Mouse (Mus musculus): Measurements from ENCODE around the gene Tcf12. TPM values are rescaled to one million over a fixed set of nuclear protein-coding genes. Genes with fewer than 3 reads are reported as not detected.

The Tcf12 gene
- total and polyA plus RNA-seq, 2 experiments from 2014 or later, result 32.4 to 71.5 TPM

GRCm38 (mm10) chr9:71951341-71951740 is 160.3 kb downstream of the Tcf12 start:
- no peak overlapping the region for H3K9ac ChIP-seq
- DNase-seq (no peak), ATAC-seq (no peak)
- WGBS, result 77% methylated on average over 4 of the region's 4 CpGs
- no peaks in the 10 kb centered on the region for H3K36me3 ChIP-seq (ENCODE audit: insufficient read depth)
- TF ChIP-seq CTCF (IDR thresholded peaks at IDR 0.05; ENCODE audit: low read depth), result no peak
- H3K4me3 ChIP-seq (ENCODE audit: low read depth, low read length), result no peak overlapping the region
- H3K4me1 ChIP-seq (ENCODE audit: insufficient read depth), result 0 out of 2 replicates have a peak, but pooled peaks cover 4% of the 10 kb centered on the region
- H3K4me2 ChIP-seq (ENCODE audit: low read depth), result no peak overlapping the region
- no peaks in the 10 kb centered on the region for H3K27me3 ChIP-seq (ENCODE audit: insufficient read depth, low read length)
- no peaks in the 10 kb centered on the region for H3K9me3 ChIP-seq (ENCODE audit: low read length)
- no peak overlapping the region for H3K27ac ChIP-seq (ENCODE audit: low read depth, low read length)

DNA sequence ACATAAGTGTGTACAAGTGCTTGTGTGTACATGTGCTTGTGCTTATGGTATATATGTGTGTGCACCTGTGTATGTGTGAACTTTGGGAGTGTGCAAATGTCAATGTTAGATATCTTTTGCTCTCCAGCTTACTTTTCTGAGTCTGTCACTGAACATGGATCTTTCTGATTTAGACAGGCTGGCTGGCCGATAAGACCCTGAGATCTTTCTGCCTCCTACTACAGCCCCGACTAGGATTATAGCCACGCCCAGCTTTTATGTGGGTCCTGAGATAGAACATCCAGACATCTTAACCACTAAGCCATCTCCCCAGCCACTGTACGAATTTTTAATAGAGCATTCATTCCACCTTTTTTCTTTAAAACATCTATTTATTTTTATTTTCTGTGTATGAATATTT is 166.9 kb downstream of the Tcf12 start:
- no peak overlapping the region for H3K4me2 ChIP-seq (ENCODE audit: low read depth)
- no peak for ATAC-seq
- no peaks in the 10 kb centered on the region for H3K36me3 ChIP-seq (ENCODE audit: insufficient read depth)
- no peak for TF ChIP-seq CTCF (IDR thresholded peaks at IDR 0.05; ENCODE audit: low read depth)
- no peak overlapping the region for H3K4me3 ChIP-seq (ENCODE audit: low read depth, low read length)
- H3K27me3 ChIP-seq (ENCODE audit: insufficient read depth, low read length), result no peaks in the 10 kb centered on the region
- H3K9me3 ChIP-seq (ENCODE audit: low read length), result no peaks in the 10 kb centered on the region
- no peak for DNase-seq
- H3K9ac ChIP-seq, result no peak overlapping the region
- WGBS, result 92% methylated on average over 4 of the region's 4 CpGs
- H3K4me1 ChIP-seq (ENCODE audit: insufficient read depth), result no peaks in the 10 kb centered on the region
- no peak overlapping the region for H3K27ac ChIP-seq (ENCODE audit: low read depth, low read length)

- Histone ChIP-seq H3K4me2 (ENCODE audit: low read depth) (no peak overlapping the region), H3K4me1 (ENCODE audit: insufficient read depth) (no peaks in the 10 kb centered on the region), H3K9me3 (ENCODE audit: low read length) (no peaks in the 10 kb centered on the region), H3K27me3 (ENCODE audit: insufficient read depth, low read length) (no peaks in the 10 kb centered on the region), H3K27ac (ENCODE audit: low read depth, low read length) (no peak overlapping the region), H3K9ac (no peak overlapping the region), H3K36me3 (ENCODE audit: insufficient read depth) (no peaks in the 10 kb centered on the region), H3K4me3 (ENCODE audit: low read depth, low read length) (no peak overlapping the region)
- TF ChIP-seq CTCF (IDR thresholded peaks at IDR 0.05; ENCODE audit: low read depth), result no peak
- ATAC-seq (no peak), DNase-seq (no peak)
Observed at GRCm38 (mm10) chr9:71942424-71942823, 169.2 kb downstream of the Tcf12 start.

- Histone ChIP-seq H3K36me3 (ENCODE audit: insufficient read depth) (no peaks in the 10 kb centered on the region), H3K9ac (no peak overlapping the region), H3K27me3 (ENCODE audit: insufficient read depth, low read length) (no peaks in the 10 kb centered on the region), H3K4me2 (ENCODE audit: low read depth) (no peak overlapping the region), H3K4me3 (ENCODE audit: low read depth, low read length) (no peak overlapping the region), H3K9me3 (ENCODE audit: low read length) (no peaks in the 10 kb centered on the region), H3K27ac (ENCODE audit: low read depth, low read length) (no peak overlapping the region), H3K4me1 (ENCODE audit: insufficient read depth) (no peaks in the 10 kb centered on the region)
- DNase-seq (no peak), ATAC-seq (no peak)
- no peak for TF ChIP-seq CTCF (IDR thresholded peaks at IDR 0.05; ENCODE audit: low read depth)
Observed at GRCm38 (mm10) chr9:71940016-71940415, 171.7 kb downstream of the Tcf12 start.

- Histone ChIP-seq H3K4me3 (ENCODE audit: low read depth, low read length) (no peak overlapping the region), H3K9ac (no peak overlapping the region), H3K27ac (ENCODE audit: low read depth, low read length) (no peak overlapping the region), H3K4me2 (ENCODE audit: low read depth) (no peak overlapping the region), H3K36me3 (ENCODE audit: insufficient read depth) (no peaks in the 10 kb centered on the region), H3K27me3 (ENCODE audit: insufficient read depth, low read length) (no peaks in the 10 kb centered on the region), H3K4me1 (ENCODE audit: insufficient read depth) (no peaks in the 10 kb centered on the region), H3K9me3 (ENCODE audit: low read length) (no peaks in the 10 kb centered on the region)
- ATAC-seq (no peak), DNase-seq (no peak)
- WGBS, result 59% methylated on average over 1 of the region's 1 CpGs
- no peak for TF ChIP-seq CTCF (IDR thresholded peaks at IDR 0.05; ENCODE audit: low read depth)
Observed at GRCm38 (mm10) chr9:71936199-71936598, 175.5 kb downstream of the Tcf12 start.

GRCm38 (mm10) chr9:71934833-71935232 is 176.8 kb downstream of the Tcf12 start:
- ATAC-seq (no peak), DNase-seq (no peak)
- Histone ChIP-seq H3K4me2 (ENCODE audit: low read depth) (no peak overlapping the region), H3K27ac (ENCODE audit: low read depth, low read length) (no peak overlapping the region), H3K27me3 (ENCODE audit: insufficient read depth, low read length) (no peaks in the 10 kb centered on the region), H3K4me3 (ENCODE audit: low read depth, low read length) (no peak overlapping the region), H3K4me1 (ENCODE audit: insufficient read depth) (no peaks in the 10 kb centered on the region), H3K36me3 (ENCODE audit: insufficient read depth) (no peaks in the 10 kb centered on the region), H3K9me3 (ENCODE audit: low read length) (no peaks in the 10 kb centered on the region), H3K9ac (no peak overlapping the region)
- WGBS, result 88% methylated on average over 3 of the region's 3 CpGs
- no peak for TF ChIP-seq CTCF (IDR thresholded peaks at IDR 0.05; ENCODE audit: low read depth)

- no peak for ATAC-seq
Observed at GRCm38 (mm10) chr9:71931965-71932364, 179.7 kb downstream of the Tcf12 start.

GRCm38 (mm10) chr9:71931358-71931715 is 180.3 kb downstream of the Tcf12 start:
- no peak for TF ChIP-seq CTCF (IDR thresholded peaks at IDR 0.05; ENCODE audit: low read depth)
- H3K9ac ChIP-seq, result no peak overlapping the region
- H3K4me2 ChIP-seq (ENCODE audit: low read depth), result no peak overlapping the region
- no peak overlapping the region for H3K27ac ChIP-seq (ENCODE audit: low read depth, low read length)
- ATAC-seq, result no peak
- H3K4me1 ChIP-seq (ENCODE audit: insufficient read depth), result no peaks in the 10 kb centered on the region
- no peaks in the 10 kb centered on the region for H3K27me3 ChIP-seq (ENCODE audit: insufficient read depth, low read length)
- no peaks in the 10 kb centered on the region for H3K36me3 ChIP-seq (ENCODE audit: insufficient read depth)
- H3K4me3 ChIP-seq (ENCODE audit: low read depth, low read length), result no peak overlapping the region
- 14% methylated on average over 8 of the region's 8 CpGs for WGBS
- no peaks in the 10 kb centered on the region for H3K9me3 ChIP-seq (ENCODE audit: low read length)
- no peak for DNase-seq

More at GRCm38 (mm10) chr9:71931965-71932364, 179.7 kb downstream of the Tcf12 start:
- H3K27ac ChIP-seq (ENCODE audit: low read depth, low read length), result no peak overlapping the region
- DNase-seq, result no peak
- H3K4me3 ChIP-seq (ENCODE audit: low read depth, low read length), result no peak overlapping the region
- H3K9me3 ChIP-seq (ENCODE audit: low read length), result no peaks in the 10 kb centered on the region
- H3K36me3 ChIP-seq (ENCODE audit: insufficient read depth), result no peaks in the 10 kb centered on the region
- no peak overlapping the region for H3K9ac ChIP-seq
- no peaks in the 10 kb centered on the region for H3K4me1 ChIP-seq (ENCODE audit: insufficient read depth)
- no peaks in the 10 kb centered on the region for H3K27me3 ChIP-seq (ENCODE audit: insufficient read depth, low read length)
- no peak for TF ChIP-seq CTCF (IDR thresholded peaks at IDR 0.05; ENCODE audit: low read depth)
- H3K4me2 ChIP-seq (ENCODE audit: low read depth), result no peak overlapping the region

Measured in forebrain, postnatal 0 days (tissue).